Mouse (Mus musculus): ENCODE results near the gene Ceacam19. TPM values are rescaled to one million over a fixed set of nuclear protein-coding genes. Genes with fewer than 3 reads are reported as not detected.
"Not testable (repeated sequence)": the region's sequence is repeated elsewhere in the genome, so short reads cannot be mapped to it uniquely, and the experiment has no call there.

Ceacam19 gene
- not detected in 2 replicates for total RNA-seq (2017)

DNA sequence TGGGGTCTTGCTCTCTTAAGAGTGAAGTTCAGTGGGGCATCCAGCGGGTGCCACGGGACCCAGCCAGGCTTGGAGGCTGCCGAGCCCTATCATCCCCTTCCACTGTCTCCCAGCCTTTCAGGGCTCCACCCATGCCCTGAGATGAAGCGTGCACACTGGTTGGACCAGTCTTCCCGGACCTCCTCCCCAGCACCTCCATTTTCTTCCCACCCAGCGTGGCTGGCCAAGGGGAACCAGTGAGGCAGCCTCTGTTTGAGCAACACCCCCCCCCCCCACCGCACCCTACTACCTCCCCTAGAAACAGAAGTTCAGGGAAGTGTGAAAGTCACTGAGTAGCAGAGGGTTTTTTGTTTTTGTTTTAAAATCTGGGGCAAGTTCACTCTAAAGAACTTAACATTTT is at the start of gene Ceacam19:
Ceacam19 (minus strand) TSS at position 117 of the 400 bp plus-strand sequence.
- no peak for ATAC-seq (replicated peaks; ENCODE audit: low read depth, poor library complexity, severe bottlenecking)

DNA sequence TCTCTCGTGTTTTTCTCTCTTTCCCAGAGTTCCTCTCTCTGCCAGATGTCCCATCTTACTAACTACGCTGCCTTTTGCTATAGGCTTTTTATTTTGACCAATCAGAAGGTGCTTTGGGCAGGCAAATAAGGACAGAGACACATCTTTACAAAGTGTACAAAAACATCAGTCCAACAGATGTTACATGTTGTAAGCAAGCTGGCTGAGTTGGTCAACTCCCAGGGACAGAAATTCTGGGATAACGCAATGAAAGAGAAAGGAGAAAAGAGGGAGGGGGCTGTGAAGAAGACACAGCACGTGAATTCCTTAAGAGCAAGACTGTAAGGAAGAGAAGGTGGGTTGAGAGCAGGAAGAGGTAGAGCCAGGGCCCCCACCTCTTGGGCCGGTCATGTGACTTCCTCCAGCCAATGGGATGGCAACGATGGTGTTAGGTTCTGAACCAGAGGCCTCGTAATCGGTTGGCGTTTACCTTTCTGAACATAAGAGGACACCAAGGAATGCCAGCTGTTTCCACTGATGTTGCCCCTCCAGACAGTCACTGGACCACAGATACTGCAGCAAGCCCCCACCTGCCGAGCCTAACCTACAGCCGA is 49.6 kb upstream of the Ceacam19 start:
- ATAC-seq (replicated peaks; ENCODE audit: low read depth, poor library complexity, severe bottlenecking) = no peak

DNA sequence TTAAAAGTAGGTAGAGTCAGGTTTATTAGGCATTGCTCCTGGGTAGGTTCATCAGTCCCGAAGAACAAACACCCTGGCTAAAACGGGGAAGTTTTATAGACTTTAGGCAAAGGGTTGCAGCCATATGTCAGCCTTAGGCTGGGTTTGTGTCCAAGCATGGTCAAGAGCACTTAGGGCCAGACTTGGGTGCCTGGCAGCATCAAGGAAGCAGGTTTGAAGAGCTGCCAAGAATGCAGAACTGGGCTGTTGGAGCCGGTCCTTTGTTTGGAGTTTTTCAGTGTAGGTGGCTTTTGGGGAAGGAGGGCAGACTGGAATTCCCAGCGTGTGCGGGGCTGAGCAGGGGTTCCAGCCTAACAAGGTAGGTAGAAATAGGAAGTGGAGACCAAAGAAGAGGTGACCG is 48.2 kb upstream of the Ceacam19 start:
- ATAC-seq (replicated peaks; ENCODE audit: low read depth, poor library complexity, severe bottlenecking) = no peak

- peak; percentile 70 for ATAC-seq (replicated peaks; ENCODE audit: low read depth, poor library complexity, severe bottlenecking)
Observed at GRCm38 (mm10) chr7:19935171-19935751, 47.5 kb upstream of the Ceacam19 start.

DNA sequence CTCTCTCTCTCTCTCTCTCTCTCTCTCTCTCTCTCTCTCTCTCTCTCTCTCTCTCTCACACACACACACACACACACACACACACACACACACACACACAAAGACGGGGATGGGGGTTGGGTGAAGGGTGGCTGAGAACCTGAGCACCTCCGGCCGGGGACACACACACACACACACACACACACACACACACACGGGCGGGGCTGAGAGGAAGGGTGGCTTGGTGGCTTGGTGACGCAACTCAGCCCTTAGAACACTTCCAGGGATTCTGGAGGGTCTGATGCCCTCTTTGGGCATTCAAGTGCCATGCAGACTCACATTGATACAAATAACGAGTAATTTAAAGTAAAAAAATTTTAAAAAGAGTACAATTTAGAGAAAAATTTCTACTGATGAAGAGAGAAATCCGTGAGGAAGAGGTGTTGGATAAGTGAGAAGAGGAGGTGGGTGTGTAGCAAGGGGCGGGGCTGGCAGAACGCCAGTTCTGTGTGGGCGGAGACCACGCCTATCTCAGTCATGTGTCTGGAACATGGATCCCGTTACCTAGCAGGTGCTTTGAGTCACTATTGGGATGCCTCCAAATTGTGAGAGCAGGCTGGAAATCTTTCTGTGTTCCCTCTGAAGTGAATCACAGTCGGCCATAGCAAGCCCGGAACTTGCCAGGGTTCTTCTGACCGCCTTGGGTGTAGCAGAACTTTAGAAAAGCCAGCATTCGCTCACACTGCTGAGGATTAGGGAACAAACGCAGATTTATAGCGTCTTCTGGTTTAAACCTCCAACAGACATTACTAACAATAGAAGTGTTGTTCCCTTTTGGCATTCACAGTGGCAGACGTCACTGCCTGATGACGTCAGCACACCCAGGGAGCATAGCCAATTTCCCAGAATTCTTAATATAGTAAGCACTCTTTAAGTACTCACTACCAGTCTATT is 45.4 kb upstream of the Ceacam19 start:
- peak; percentile 37 for ATAC-seq (replicated peaks; ENCODE audit: low read depth, poor library complexity, severe bottlenecking)

DNA sequence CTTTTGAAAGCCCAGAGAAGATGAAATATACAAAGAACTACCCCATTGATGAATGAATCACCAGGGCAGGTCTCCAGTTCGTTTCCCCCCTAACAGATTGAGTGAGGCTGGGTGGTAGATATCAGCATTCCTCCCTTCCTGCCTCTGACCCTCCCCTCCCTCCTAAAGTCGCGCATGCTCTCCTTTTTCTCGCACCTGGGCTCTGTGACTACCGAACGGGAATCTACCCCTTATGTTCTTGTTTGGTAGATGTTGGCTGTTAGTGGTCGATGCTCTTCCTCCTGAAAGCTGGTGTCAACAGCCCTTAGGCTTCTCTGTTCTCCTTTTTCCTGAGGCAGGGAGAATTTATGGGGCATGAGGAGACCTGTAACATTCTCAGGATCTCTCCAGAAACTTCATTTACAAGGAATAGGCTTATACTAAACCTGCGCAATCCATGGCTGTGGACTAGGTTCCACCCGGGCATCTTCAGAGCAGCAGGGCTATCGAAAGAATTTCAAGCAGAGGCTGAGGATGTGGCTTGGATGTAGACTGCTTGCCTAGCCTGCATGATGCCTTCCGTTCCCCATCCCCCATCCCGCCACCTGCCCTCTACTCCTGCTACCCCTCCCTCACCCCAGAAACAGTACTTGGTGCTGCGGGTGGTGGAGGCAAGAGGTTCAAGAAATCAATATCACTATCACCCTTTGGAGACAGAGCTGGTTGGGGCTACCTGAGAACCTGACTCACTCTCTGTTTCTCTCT is 44.5 kb upstream of the Ceacam19 start:
- ATAC-seq (replicated peaks; ENCODE audit: low read depth, poor library complexity, severe bottlenecking) = no peak

GRCm38 (mm10) chr7:19930481-19930880 is 42.7 kb upstream of the Ceacam19 start:
- not testable (repeated sequence) for ATAC-seq (replicated peaks; ENCODE audit: low read depth, poor library complexity, severe bottlenecking)

- no peak for ATAC-seq (replicated peaks; ENCODE audit: low read depth, poor library complexity, severe bottlenecking)
Observed at GRCm38 (mm10) chr7:19928486-19928885, 40.7 kb upstream of the Ceacam19 start.

GRCm38 (mm10) chr7:19926849-19927480 is 39.2 kb upstream of the Ceacam19 start:
- ATAC-seq (replicated peaks; ENCODE audit: low read depth, poor library complexity, severe bottlenecking) = peak; percentile 78

- ATAC-seq (replicated peaks; ENCODE audit: low read depth, poor library complexity, severe bottlenecking) = no peak
Observed at GRCm38 (mm10) chr7:19925376-19925775, 37.6 kb upstream of the Ceacam19 start.

DNA sequence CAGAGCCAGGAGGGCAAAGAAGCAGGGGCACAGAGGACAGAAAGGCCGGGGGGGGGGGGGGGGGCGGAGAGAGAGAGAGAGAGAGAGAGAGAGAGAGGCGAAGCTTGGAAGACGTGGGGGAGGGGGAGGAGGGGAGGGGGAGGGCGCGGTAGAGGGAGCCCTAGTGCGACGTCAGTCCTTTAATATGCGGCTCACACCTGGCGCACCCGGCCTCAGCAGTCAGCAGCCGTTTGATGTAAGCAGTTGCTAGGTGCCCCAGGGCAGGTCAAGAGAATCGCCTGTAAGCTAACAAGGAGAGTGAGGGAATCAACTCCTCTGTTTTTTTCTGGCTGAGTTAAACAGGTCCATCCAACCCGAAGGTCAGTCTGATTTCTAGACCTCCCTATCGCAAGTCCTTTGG is 36.0 kb upstream of the Ceacam19 start:
- ATAC-seq (replicated peaks; ENCODE audit: low read depth, poor library complexity, severe bottlenecking) = no peak

DNA sequence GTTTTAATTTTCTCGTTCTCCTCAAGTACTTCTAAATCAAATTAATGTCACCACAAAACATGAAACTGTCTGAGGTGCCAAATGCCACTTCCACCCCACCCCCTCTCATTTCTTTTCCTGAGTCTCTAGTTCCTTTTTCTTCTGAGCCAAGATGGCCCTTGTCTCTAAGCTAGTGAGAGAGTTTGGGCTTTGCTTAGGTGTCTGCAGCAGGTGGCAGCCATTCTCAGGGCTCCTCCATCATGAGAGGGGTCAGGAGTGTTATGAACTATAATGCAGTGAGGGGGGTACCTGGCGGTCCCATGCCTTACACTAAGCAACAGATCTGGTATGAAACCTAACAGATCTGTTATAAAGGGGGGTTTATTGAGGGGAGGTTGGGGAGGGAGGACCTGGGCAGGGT is 35.6 kb upstream of the Ceacam19 start:
- ATAC-seq (replicated peaks; ENCODE audit: low read depth, poor library complexity, severe bottlenecking) = peak; percentile 53

- ATAC-seq (replicated peaks; ENCODE audit: low read depth, poor library complexity, severe bottlenecking) = peak; percentile 76
Observed at GRCm38 (mm10) chr7:19920506-19921261, 32.9 kb upstream of the Ceacam19 start, which contains the start of gene Pvr. TSS of gene Pvr (minus strand) at chr7:19921160.

- no peak for ATAC-seq (replicated peaks; ENCODE audit: low read depth, poor library complexity, severe bottlenecking)
Observed at GRCm38 (mm10) chr7:19920166-19920505, 32.4 kb upstream of the Ceacam19 start.

- no peak for ATAC-seq (replicated peaks; ENCODE audit: low read depth, poor library complexity, severe bottlenecking)
Observed at GRCm38 (mm10) chr7:19914558-19914957, 26.8 kb upstream of the Ceacam19 start.

DNA sequence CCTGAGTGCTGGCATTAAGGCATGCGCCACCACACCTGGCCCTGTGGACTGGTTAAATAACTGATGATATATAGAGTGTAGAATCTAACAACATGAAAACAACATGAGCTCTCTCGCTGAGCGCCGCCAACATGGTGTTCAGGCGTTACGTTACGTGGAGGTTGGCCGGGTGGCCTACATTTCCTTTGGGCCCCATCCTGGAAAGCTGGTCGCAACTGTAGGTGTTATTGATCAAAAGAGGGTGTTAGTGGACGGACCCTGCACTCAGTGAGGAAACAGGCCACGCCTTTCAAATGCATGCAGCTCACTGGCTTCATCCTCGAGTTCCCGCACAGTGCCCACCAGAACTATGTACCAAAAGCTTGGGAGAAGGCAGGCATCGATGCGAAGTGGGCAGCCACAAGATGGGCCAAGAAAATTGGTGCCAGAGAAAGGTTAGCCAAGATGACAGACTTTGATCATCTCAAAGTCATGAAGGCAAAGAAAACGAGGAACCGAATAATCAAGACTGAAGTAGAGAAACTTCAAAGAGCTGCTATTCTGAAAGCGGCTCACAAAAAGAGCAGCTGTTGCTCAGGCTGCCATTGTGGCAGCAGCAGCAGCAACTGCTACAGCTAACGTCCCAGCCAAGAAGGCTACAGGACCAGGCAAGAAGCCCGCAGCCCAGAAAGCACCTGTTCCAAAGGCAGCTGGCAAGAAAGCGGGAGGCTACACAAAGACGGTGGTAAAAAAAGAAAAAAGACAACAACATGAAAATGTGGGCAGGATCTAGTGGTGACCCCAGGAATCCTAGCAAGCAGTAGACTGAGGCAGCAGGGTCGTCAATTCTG is 24.1 kb upstream of the Ceacam19 start:
- no peak for ATAC-seq (replicated peaks; ENCODE audit: low read depth, poor library complexity, severe bottlenecking)

DNA sequence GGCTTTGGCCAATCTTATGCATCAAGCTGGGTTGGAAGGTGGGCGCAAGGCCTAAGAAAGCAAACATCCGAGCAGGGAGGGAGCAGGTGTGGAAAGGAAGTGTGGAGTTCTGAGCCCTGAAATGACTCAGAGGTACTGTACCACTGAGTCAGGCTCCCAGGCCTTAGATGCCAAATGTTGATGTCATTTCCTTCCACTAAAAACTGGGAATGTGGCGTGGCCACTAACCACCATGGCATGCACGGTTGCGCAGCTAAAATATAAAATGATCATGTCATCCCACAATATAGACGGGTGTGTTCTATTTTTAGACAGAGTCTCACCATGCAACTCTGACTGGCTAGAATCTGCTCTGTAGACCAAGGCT is 23.5 kb upstream of the Ceacam19 start:
- ATAC-seq (replicated peaks; ENCODE audit: low read depth, poor library complexity, severe bottlenecking) = no peak
